Mouse (Mus musculus) lung, postnatal 0 days (tissue): ENCODE data around the gene Rxfp2. TPM values are rescaled to one million over a fixed set of nuclear protein-coding genes. Genes with fewer than 3 reads are reported as not detected.

ENCODE experiments used
- ATAC-seq: fragments of 200-750 bp; cut with Nextera tagmentation; 2 replicates; pipeline ENCODE4 v1.8.0; 2017; ENCODE audit warnings: moderate library complexity
- DNase-seq: peaks from one replicate; pipeline ENCODE4 v3.0.0-alpha.2; 2016; ENCODE audit warnings: low spot score
- H3K27ac ChIP-seq: fragments of 300-500 bp; sonication (generic); 2 replicates; pipeline ENCODE4 v1.5.1; 2014; ENCODE audit warnings: antibody characterized with exemption, mild to moderate bottlenecking, low read length, mixed read lengths
- H3K27me3 ChIP-seq: fragments of 300-500 bp; sonication (generic); replicated peaks from 2 replicates; pipeline ENCODE4 v1.6.1; 2014; ENCODE audit warnings: low read length, mixed read lengths; ENCODE audit not compliant: insufficient read depth
- H3K36me3 ChIP-seq: fragments of 300-500 bp; sonication (generic); 2 replicates; pipeline ENCODE4 v1.6.1; 2014; ENCODE audit warnings: low read length, mixed read lengths; ENCODE audit not compliant: insufficient read depth
- H3K4me1 ChIP-seq: fragments of 300-500 bp; sonication (generic); 2 replicates; pipeline ENCODE4 v1.6.1; 2014; ENCODE audit warnings: antibody characterized with exemption, low read depth, low read length, mixed read lengths; ENCODE audit not compliant: insufficient read depth
- H3K4me2 ChIP-seq: fragments of 300-500 bp; sonication (generic); replicated peaks from 2 replicates; pipeline ENCODE4 v1.6.1; 2014; ENCODE audit warnings: low read depth, mild to moderate bottlenecking, low read length, moderate library complexity, mixed read lengths
- H3K4me3 ChIP-seq: fragments of 300-500 bp; sonication (generic); 2 replicates; pipeline ENCODE4 v1.5.1; 2014; ENCODE audit warnings: low read depth, low read length
- H3K9ac ChIP-seq: fragments of 300-500 bp; sonication (generic); replicated peaks from 2 replicates; pipeline ENCODE4 v1.6.1; 2014; ENCODE audit warnings: low read depth, mild to moderate bottlenecking
- H3K9me3 ChIP-seq: fragments of 300-500 bp; sonication (generic); 2 replicates; pipeline ENCODE4 v1.6.1; 2016; ENCODE audit warnings: low read length, mixed read lengths
- CTCF ChIP-seq: IDR thresholded peaks from 2 replicates; pipeline ENCODE4 v1.5.1; 2016; ENCODE audit warnings: antibody characterized with exemption, mild to moderate bottlenecking
- EP300 ChIP-seq: IDR thresholded peaks from 2 replicates; pipeline ENCODE4 v1.6.1; 2016; ENCODE audit warnings: antibody characterized with exemption, mild to moderate bottlenecking, control low read depth
- WGBS: fragments of 180-500 bp; shearing (Covaris S2); extraction: QIAGEN DNeasy Blood & Tissue Kit; methylation state at CpG from one replicate; pipeline ENCODE4 v1.1.7; 2014; 5-methylcytosine and 5-hydroxymethylcytosine counted together
- polyA plus RNA-seq: library from polyadenylated mRNA; unstranded; fragments of >200 nt; fragmentation: Nextera tagmentation; extraction: Ambion mirVana; gene quantifications from 2 replicates; pipeline ENCODE4 v1.2.1, GENCODE M21; 2015

Rxfp2 gene
- 0.58 and 0.64 TPM in 2 replicates for polyA plus RNA-seq

GRCm38 (mm10) chr5:150018656-150019055, at the start of gene Rxfp2:
Gene Rxfp2 (plus strand): TSS chr5:150018675.
- Histone ChIP-seq H3K27ac (no peak within 1 kb of the TSS), H3K4me2 (no peak within 1 kb of the TSS), H3K36me3 (no peaks in the 10 kb centered on the region), H3K4me1 (no peaks in the 10 kb centered on the region), H3K4me3 (no peak within 1 kb of the TSS), H3K9ac (no peak within 1 kb of the TSS), H3K9me3 (no peaks in the 10 kb centered on the region), H3K27me3 (no peaks in the 10 kb centered on the region)
- no peak for ATAC-seq
- 43% methylated on average over 19 of the region's 19 CpGs for WGBS
- no peak for DNase-seq
- TF ChIP-seq EP300 = no peak
- TF ChIP-seq CTCF = no peak

GRCm38 (mm10) chr5:149970261-149970660, 48.2 kb upstream of the Rxfp2 start:
- Histone ChIP-seq H3K9ac (no peak overlapping the region), H3K36me3 (no peaks in the 10 kb centered on the region), H3K4me1 (no peaks in the 10 kb centered on the region), H3K27ac (no peak overlapping the region), H3K4me3 (no peak overlapping the region), H3K4me2 (no peak overlapping the region), H3K9me3 (no peaks in the 10 kb centered on the region), H3K27me3 (no peaks in the 10 kb centered on the region)
- DNase-seq (no peak), ATAC-seq (no peak)
- WGBS = 85% methylated on average over 11 of the region's 11 CpGs
- no peak for TF ChIP-seq EP300
- no peak for TF ChIP-seq CTCF

DNA sequence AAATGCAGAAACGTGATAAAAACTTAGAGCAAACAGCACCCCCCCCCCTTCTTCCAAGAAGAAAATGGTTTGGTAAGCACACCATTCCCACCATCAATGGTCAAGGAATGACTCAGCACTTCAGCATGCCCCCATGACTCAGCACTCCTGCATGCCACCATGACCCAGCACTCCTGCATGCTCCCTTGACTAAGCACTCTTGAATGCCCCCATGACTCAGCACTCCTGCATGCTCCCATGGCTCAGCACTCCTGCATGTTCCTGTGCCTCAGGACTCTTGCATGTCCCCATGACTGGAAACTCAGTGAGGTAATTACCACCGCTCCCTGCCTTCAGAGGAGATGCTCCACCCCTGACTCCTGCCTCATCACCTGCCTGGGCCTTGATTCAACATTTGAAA, 41.4 kb upstream of the Rxfp2 start:
- H3K9ac ChIP-seq = no peak overlapping the region
- DNase-seq (no peak), ATAC-seq (no peak)
- H3K27me3 ChIP-seq = no peaks in the 10 kb centered on the region
- WGBS = 77% methylated on average over 2 of the region's 2 CpGs
- no peak overlapping the region for H3K4me2 ChIP-seq
- no peak overlapping the region for H3K4me3 ChIP-seq
- no peak for TF ChIP-seq CTCF
- TF ChIP-seq EP300 = no peak
- H3K9me3 ChIP-seq = no peaks in the 10 kb centered on the region; the same call in 1 of the 2 replicates
- no peaks in the 10 kb centered on the region for H3K36me3 ChIP-seq
- H3K4me1 ChIP-seq = no peaks in the 10 kb centered on the region
- H3K27ac ChIP-seq = no peak overlapping the region

DNA sequence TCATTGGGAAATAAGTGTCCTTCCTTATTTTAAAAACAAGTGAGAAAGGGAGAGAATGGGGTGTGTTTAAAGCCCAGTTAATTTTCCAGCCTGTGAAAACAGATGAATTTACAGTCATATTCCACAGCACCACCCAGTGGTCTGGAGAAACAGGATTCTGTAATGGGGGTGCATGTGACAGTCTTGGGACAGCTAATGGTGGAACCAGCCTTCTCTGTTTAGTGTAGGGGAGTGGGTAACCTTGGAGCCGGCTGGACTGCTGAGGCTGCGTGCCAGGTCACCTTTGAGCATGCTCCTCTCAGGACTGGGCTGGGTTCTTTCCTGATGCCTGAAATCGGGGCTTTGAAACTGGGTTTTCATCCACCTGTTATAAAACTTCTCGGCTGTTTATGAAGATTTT, 34.9 kb upstream of the Rxfp2 start:
- Histone ChIP-seq H3K4me3 (no peak overlapping the region), H3K27me3 (no peaks in the 10 kb centered on the region), H3K9me3 (no peaks in the 10 kb centered on the region), H3K4me2 (no peak overlapping the region), H3K4me1 (no peaks in the 10 kb centered on the region), H3K36me3 (no peaks in the 10 kb centered on the region), H3K9ac (no peak overlapping the region), H3K27ac (no peak overlapping the region)
- ATAC-seq (no peak), DNase-seq (peak; percentile 5)
- TF ChIP-seq EP300 = no peak
- peak; percentile 41 for TF ChIP-seq CTCF
- 75% methylated on average over 4 of the region's 4 CpGs for WGBS

- no peak for DNase-seq
These were observed 23.9 kb upstream of the Rxfp2 start for GRCm38 (mm10) chr5:149994578-149994977.

DNA sequence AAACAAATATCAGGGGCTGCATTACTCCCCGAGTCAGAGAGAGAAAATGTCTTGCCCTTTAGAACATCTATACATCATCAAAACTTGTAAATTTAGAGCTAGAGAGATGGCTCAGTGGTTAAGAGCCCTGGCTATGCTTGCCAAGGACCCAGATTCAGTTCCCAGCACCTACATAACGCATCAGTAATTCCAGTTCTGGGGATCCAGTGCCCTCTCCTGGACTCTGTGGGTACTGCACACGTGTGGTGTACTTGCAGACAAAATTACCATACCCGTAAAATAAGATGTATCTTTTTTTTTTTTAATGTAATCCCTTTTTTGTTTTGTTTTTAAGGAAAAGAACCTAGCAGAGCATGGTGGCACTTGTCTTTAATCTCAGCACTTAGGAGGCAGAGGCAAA, 21.9 kb upstream of the Rxfp2 start:
- H3K27me3 ChIP-seq = no peaks in the 10 kb centered on the region
- DNase-seq (no peak), ATAC-seq (no peak)
- TF ChIP-seq CTCF = peak; percentile 20; the same call in 1 of the 2 replicates
- TF ChIP-seq EP300 = no peak
- no peaks in the 10 kb centered on the region for H3K36me3 ChIP-seq
- no peak overlapping the region for H3K4me2 ChIP-seq
- 92% methylated on average over 4 of the region's 4 CpGs for WGBS
- H3K9me3 ChIP-seq = no peaks in the 10 kb centered on the region
- H3K4me3 ChIP-seq = no peak overlapping the region
- H3K9ac ChIP-seq = no peak overlapping the region
- no peaks in the 10 kb centered on the region for H3K4me1 ChIP-seq
- no peak overlapping the region for H3K27ac ChIP-seq

More at GRCm38 (mm10) chr5:149994578-149994977, 23.9 kb upstream of the Rxfp2 start:
- no peak for TF ChIP-seq CTCF
- TF ChIP-seq EP300 = no peak
- H3K9ac ChIP-seq = no peak overlapping the region
- no peaks in the 10 kb centered on the region for H3K9me3 ChIP-seq
- H3K4me3 ChIP-seq = no peak overlapping the region
- H3K36me3 ChIP-seq = no peaks in the 10 kb centered on the region
- H3K27me3 ChIP-seq = no peaks in the 10 kb centered on the region
- H3K27ac ChIP-seq = no peak overlapping the region
- H3K4me2 ChIP-seq = no peak overlapping the region
- no peak for ATAC-seq
- H3K4me1 ChIP-seq = no peaks in the 10 kb centered on the region
- 71% methylated on average over 5 of the region's 5 CpGs for WGBS
